Mouse (Mus musculus): ENCODE measurements around the gene Tbcel.

GRCm38 (mm10) chr9:42449043-42449442 is 58.6 kb downstream of the Tbcel start:
- no peak for TF ChIP-seq HCFC1 (IDR thresholded peaks at IDR 0.05; ENCODE audit: borderline replicate concordance, insufficient read depth, low read length)
- TF ChIP-seq ZC3H11A (IDR thresholded peaks at IDR 0.05; ENCODE audit: borderline replicate concordance, low read depth, low read length) = no peak
